In genomic region chr16:35055861-35056260, GRCm38 (mm10) we compare ENCODE assay signal across 14 mouse cellular contexts. TPM values are rescaled to one million over a fixed set of nuclear protein-coding genes. Genes with fewer than 3 reads are reported as not detected.
DNase-seq lines count a peak whose midpoint lies in the region; ATAC-seq and TF ChIP-seq lines count a peak whose summit lies in the region.
"Had no signal": no experiment of that assay in that cellular context is flagged by ENCODE, and none has a peak within 500 bp of the region (broad histone marks: within the 10 kb centered on the region; RNA-seq: fewer than 3 reads in every experiment).

No protein-coding gene starts in this region.

- TF ChIP-seq CTCF in midbrain, postnatal 0 days (IDR thresholded peaks at IDR 0.05), result no peak
- no peak for TF ChIP-seq CTCF in hindbrain, postnatal 0 days (IDR thresholded peaks at IDR 0.05; ENCODE audit: low read depth)

- no peak overlapping the region for H3K27ac ChIP-seq in midbrain, embryonic 13.5 days
- H3K27ac ChIP-seq in midbrain, postnatal 0 days (ENCODE audit: low read depth, low read length), result no peak overlapping the region
- no peak overlapping the region for H3K27ac ChIP-seq in hindbrain, postnatal 0 days
- no peak overlapping the region for H3K27ac ChIP-seq in midbrain, embryonic 16.5 days (ENCODE audit: low read length)
- H3K27ac ChIP-seq: kidney, postnatal 0 days; limb, embryonic 15.5 days had no signal

- DNase-seq in frontal cortex, postnatal 36 days (ENCODE audit: low spot score in 2 of 2), result no peak
- no peak for DNase-seq in midbrain, postnatal 0 days (ENCODE audit: low spot score)
- DNase-seq in hindbrain, postnatal 0 days (ENCODE audit: low spot score), result no peak
- DNase-seq in left cerebral cortex, postnatal 14 days (ENCODE audit: low spot score in 2 of 2), result no peak
- no peak for DNase-seq in urinary bladder, postnatal 14 days (ENCODE audit: low spot score)
- DNase-seq: gastrocnemius, postnatal 25 days; thymus, postnatal 4 days had no signal

- H3K27me3 ChIP-seq in midbrain, embryonic 13.5 days, result peaks cover 3% of the 10 kb centered on the region; the same call in 1 of the 2 replicates
- H3K27me3 ChIP-seq in midbrain, postnatal 0 days (ENCODE audit: insufficient read depth, low read length), result no peaks in the 10 kb centered on the region
- no peaks in the 10 kb centered on the region for H3K27me3 ChIP-seq in hindbrain, postnatal 0 days (ENCODE audit: insufficient read depth, low read length)
- no peaks in the 10 kb centered on the region for H3K27me3 ChIP-seq in midbrain, embryonic 16.5 days (ENCODE audit: control insufficient read depth, insufficient read depth, low read depth, low read length)
- H3K27me3 ChIP-seq: heart, embryonic 12.5 days; limb, embryonic 15.5 days had no signal

- H3K4me1 ChIP-seq in midbrain, embryonic 13.5 days (replicated peaks), result peaks cover 7% of the 10 kb centered on the region
- no peaks in the 10 kb centered on the region for H3K4me1 ChIP-seq in midbrain, postnatal 0 days (ENCODE audit: insufficient read depth, low read length)
- H3K4me1 ChIP-seq in hindbrain, postnatal 0 days (ENCODE audit: insufficient read depth, low read length), result no peaks in the 10 kb centered on the region
- no peaks in the 10 kb centered on the region for H3K4me1 ChIP-seq in midbrain, embryonic 16.5 days (ENCODE audit: control insufficient read depth, insufficient read depth, low read length)
- H3K4me1 ChIP-seq: heart, embryonic 12.5 days; limb, embryonic 15.5 days had no signal

- no peak overlapping the region for H3K4me3 ChIP-seq in midbrain, embryonic 13.5 days (replicated peaks)
- H3K4me3 ChIP-seq in midbrain, postnatal 0 days (ENCODE audit: low read depth, low read length), result no peak overlapping the region
- H3K4me3 ChIP-seq in hindbrain, postnatal 0 days (ENCODE audit: low read length), result no peak overlapping the region
- no peak overlapping the region for H3K4me3 ChIP-seq in midbrain, embryonic 16.5 days (ENCODE audit: low read depth, low read length)
- H3K4me3 ChIP-seq: heart, embryonic 12.5 days; limb, embryonic 15.5 days had no signal

- peak; percentile 16; the same call in 1 of the 2 replicates for ATAC-seq in frontal cortex, adult (ENCODE audit: low TSS enrichment)
- ATAC-seq in midbrain, embryonic 13.5 days, result peak; percentile 56; the same call in 1 of the 2 replicates
- ATAC-seq in midbrain, postnatal 0 days (ENCODE audit: low FRiP score), result no peak
- ATAC-seq in hindbrain, postnatal 0 days, result peak; percentile 33; the same call in 1 of the 2 replicates
- ATAC-seq in midbrain, embryonic 16.5 days, result 0 out of 2 replicates have a peak, but pooled peaks have one; percentile 42
- ATAC-seq: intestine, postnatal 0 days had no signal

- intact Hi-C loops in left cerebral cortex, postnatal 14 days (cut with DNase I), result loop anchor here (5.0 kb wide), 1 partner anchor 216 kb away; no protein-coding TSS in a partner anchor

- no peaks in the 10 kb centered on the region for H3K9me3 ChIP-seq in midbrain, embryonic 13.5 days
- no peaks in the 10 kb centered on the region for H3K9me3 ChIP-seq in midbrain, postnatal 0 days (ENCODE audit: low read length)
- H3K9me3 ChIP-seq in hindbrain, postnatal 0 days (ENCODE audit: low read length), result no peaks in the 10 kb centered on the region
- no peaks in the 10 kb centered on the region for H3K9me3 ChIP-seq in midbrain, embryonic 16.5 days (replicated peaks; ENCODE audit: control insufficient read depth, low read length, poor library complexity, severe bottlenecking)
- H3K9me3 ChIP-seq: heart, embryonic 12.5 days; limb, embryonic 15.5 days had no signal

- no peak overlapping the region for H3K9ac ChIP-seq in midbrain, embryonic 13.5 days (replicated peaks)
- no peak overlapping the region for H3K9ac ChIP-seq in midbrain, postnatal 0 days (replicated peaks; ENCODE audit: low read length, poor library complexity, severe bottlenecking)
- H3K9ac ChIP-seq in hindbrain, postnatal 0 days (replicated peaks; ENCODE audit: low read length), result no peak overlapping the region
- H3K9ac ChIP-seq in midbrain, embryonic 16.5 days (ENCODE audit: low read depth, low read length), result no peak overlapping the region
- H3K9ac ChIP-seq: heart, embryonic 12.5 days; limb, embryonic 15.5 days had no signal

- H3K36me3 ChIP-seq in midbrain, embryonic 13.5 days, result no peaks in the 10 kb centered on the region
- peaks cover 4% of the 10 kb centered on the region; the same call in 1 of the 2 replicates for H3K36me3 ChIP-seq in midbrain, postnatal 0 days (ENCODE audit: insufficient read depth, low read length)
- no peaks in the 10 kb centered on the region for H3K36me3 ChIP-seq in hindbrain, postnatal 0 days (ENCODE audit: insufficient read depth, low read length)
- no peaks in the 10 kb centered on the region for H3K36me3 ChIP-seq in midbrain, embryonic 16.5 days (ENCODE audit: control insufficient read depth, insufficient read depth, low read length)
- H3K36me3 ChIP-seq: heart, embryonic 12.5 days; limb, embryonic 15.5 days had no signal

- WGBS in midbrain, embryonic 13.5 days, result 82% methylated on average over 1 of the region's 1 CpGs
- WGBS in midbrain, postnatal 0 days, result 66% methylated on average over 1 of the region's 1 CpGs
- WGBS in hindbrain, postnatal 0 days, result 84% methylated on average over 1 of the region's 1 CpGs
- WGBS in midbrain, embryonic 16.5 days, result 88% methylated on average over 1 of the region's 1 CpGs

- H3K4me2 ChIP-seq in midbrain, embryonic 13.5 days (replicated peaks), result no peak overlapping the region
- no peak overlapping the region for H3K4me2 ChIP-seq in midbrain, postnatal 0 days (ENCODE audit: low read depth, low read length, poor library complexity, severe bottlenecking)
- H3K4me2 ChIP-seq in hindbrain, postnatal 0 days (ENCODE audit: low read depth, low read length), result no peak overlapping the region
- no peak overlapping the region for H3K4me2 ChIP-seq in midbrain, embryonic 16.5 days (ENCODE audit: low read length)
- H3K4me2 ChIP-seq: heart, embryonic 12.5 days; limb, embryonic 15.5 days had no signal

RNA-seq across cellular contexts. Expression of gene Hacd2, which starts 33.6 kb away (rescaled TPM):
- 37.8 and 40.5 TPM in 2 replicates for polyA plus RNA-seq in midbrain, embryonic 13.5 days (2015; fragmentation: Nextera tagmentation; extraction: Ambion mirVana)
- 14.6 and 28.4 TPM in 2 replicates for total RNA-seq in midbrain, postnatal 0 days (2014; rRNA removed)
- polyA plus RNA-seq in midbrain, postnatal 0 days (2015; fragmentation: Nextera tagmentation; extraction: Ambion mirVana), result 48.4 and 49.4 TPM in 2 replicates
- 11.7 and 13.1 TPM in 2 replicates for total RNA-seq in hindbrain, postnatal 0 days (2014; rRNA removed)
- polyA plus RNA-seq in hindbrain, postnatal 0 days (2015; fragmentation: Nextera tagmentation; extraction: Ambion mirVana), result 60.0 and 61.4 TPM in 2 replicates
- 40.4 and 44.0 TPM in 2 replicates for polyA plus RNA-seq in midbrain, embryonic 16.5 days (2015; fragmentation: Nextera tagmentation; extraction: Ambion mirVana)
- 10 to 100 TPM; 27.6 to 33.0 TPM for total RNA-seq in left cerebral cortex, postnatal 14 days (2021)
